Mouse (Mus musculus) heart, embryonic 10.5 days (tissue): ENCODE measurements around the gene Phlpp1. TPM values are rescaled to one million over a fixed set of nuclear protein-coding genes. Genes with fewer than 3 reads are reported as not detected.

Source experiments
- DNase-seq: peaks from one replicate; pipeline ENCODE4 v3.0.0-alpha.2; 2017; ENCODE audit warnings: low spot score
- H3K27ac ChIP-seq: fragments of 300-500 bp; sonication (generic); 2 replicates; pipeline ENCODE4 v1.5.1; 2016; ENCODE audit warnings: mild to moderate bottlenecking
- H3K27me3 ChIP-seq: fragments of 300-500 bp; sonication (generic); 2 replicates; pipeline ENCODE4 v1.6.1; 2016; ENCODE audit warnings: mild to moderate bottlenecking; ENCODE audit not compliant: poor library complexity, insufficient read depth, severe bottlenecking
- H3K36me3 ChIP-seq: fragments of 300-500 bp; sonication (generic); 2 replicates; pipeline ENCODE4 v1.6.1; 2016; ENCODE audit warnings: mild to moderate bottlenecking, moderate library complexity
- H3K4me1 ChIP-seq: fragments of 300-500 bp; sonication (generic); 2 replicates; pipeline ENCODE4 v1.6.1; 2016; ENCODE audit warnings: mild to moderate bottlenecking
- H3K4me3 ChIP-seq: fragments of 300-500 bp; sonication (generic); 2 replicates; pipeline ENCODE4 v1.5.1; 2016; ENCODE audit warnings: mild to moderate bottlenecking, moderate library complexity
- H3K9me3 ChIP-seq: fragments of 300-500 bp; sonication (generic); 2 replicates; pipeline ENCODE4 v1.6.1; 2016; ENCODE audit warnings: mild to moderate bottlenecking, moderate library complexity
- WGBS: fragments of 180-500 bp; shearing (Covaris S2); methylation state at CpG from one replicate; pipeline ENCODE4 v1.1.7; 2016; 5-methylcytosine and 5-hydroxymethylcytosine counted together
- polyA plus RNA-seq: library from polyadenylated mRNA; unstranded; fragments of >200 nt; fragmentation: Nextera tagmentation; extraction: Ambion mirVana; gene quantifications from 2 replicates; pipeline ENCODE4 v1.2.1, GENCODE M21; 2016

Phlpp1 gene
- polyA plus RNA-seq, 1 experiment from 2014 or later, result 4.2 TPM

GRCm38 (mm10) chr1:106152742-106153141 is 18.8 kb upstream of the Phlpp1 start:
- Histone ChIP-seq H3K9me3 (no peaks in the 10 kb centered on the region), H3K27ac (no peak overlapping the region), H3K4me1 (no peaks in the 10 kb centered on the region), H3K27me3 (no peaks in the 10 kb centered on the region), H3K4me3 (no peak overlapping the region), H3K36me3 (no peaks in the 10 kb centered on the region)
- DNase-seq, result no peak

DNA sequence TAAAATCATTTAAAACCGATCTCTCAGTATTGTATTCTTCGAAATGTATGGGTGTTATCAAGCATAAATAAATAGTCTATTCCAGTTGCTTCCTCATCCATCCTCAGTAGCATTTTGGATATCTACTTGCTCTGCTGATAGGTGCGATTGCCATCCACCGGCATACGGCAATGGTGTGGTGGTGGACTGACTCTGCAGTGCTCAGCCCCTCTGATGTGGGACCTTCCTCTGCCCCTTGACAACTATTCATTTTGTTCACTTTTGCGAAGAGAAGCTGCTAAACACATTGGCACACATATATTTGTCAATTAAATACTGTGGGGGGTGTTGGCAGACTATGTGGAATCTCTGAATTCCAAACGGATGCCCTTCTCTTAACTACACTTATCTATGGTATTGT is 17.0 kb upstream of the Phlpp1 start:
- Histone ChIP-seq H3K27me3 (no peaks in the 10 kb centered on the region), H3K9me3 (no peaks in the 10 kb centered on the region), H3K4me3 (no peak overlapping the region), H3K36me3 (no peaks in the 10 kb centered on the region), H3K27ac (no peak overlapping the region), H3K4me1 (no peaks in the 10 kb centered on the region)
- WGBS, result 82% methylated on average over 7 of the region's 7 CpGs
- DNase-seq, result no peak

GRCm38 (mm10) chr1:106155087-106155567 is 16.4 kb upstream of the Phlpp1 start:
- no peaks in the 10 kb centered on the region for H3K27me3 ChIP-seq
- DNase-seq, result no peak

DNA sequence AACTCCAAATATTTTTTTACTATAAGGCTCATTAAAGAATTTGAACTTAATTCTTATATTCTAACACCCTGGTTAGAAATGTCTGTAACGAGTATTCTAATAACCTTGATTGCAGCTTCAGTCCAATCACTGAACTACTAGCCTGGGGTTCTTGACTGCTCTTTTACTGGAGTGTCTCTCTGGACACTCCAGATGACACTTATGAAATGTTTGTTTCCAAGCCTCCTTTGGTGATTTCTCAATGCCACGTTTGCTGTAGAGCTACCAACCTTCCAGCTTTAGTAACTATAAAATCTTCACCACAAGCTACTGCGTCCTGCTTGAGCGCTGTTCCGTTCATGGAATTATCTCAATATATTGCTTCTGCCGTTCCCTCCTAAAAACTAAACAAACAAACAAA is 15.8 kb upstream of the Phlpp1 start:
- no peak overlapping the region for H3K27ac ChIP-seq
- H3K4me3 ChIP-seq, result no peak overlapping the region
- H3K36me3 ChIP-seq, result no peaks in the 10 kb centered on the region
- no peaks in the 10 kb centered on the region for H3K4me1 ChIP-seq
- WGBS, result 77% methylated on average over 6 of the region's 6 CpGs
- DNase-seq, result no peak
- H3K9me3 ChIP-seq, result no peaks in the 10 kb centered on the region
- H3K27me3 ChIP-seq, result no peaks in the 10 kb centered on the region

More at GRCm38 (mm10) chr1:106155087-106155567, 16.4 kb upstream of the Phlpp1 start:
- Histone ChIP-seq H3K27ac (no peak overlapping the region), H3K4me3 (no peak overlapping the region), H3K4me1 (no peaks in the 10 kb centered on the region), H3K9me3 (no peaks in the 10 kb centered on the region), H3K36me3 (no peaks in the 10 kb centered on the region)
- 47% methylated on average over 10 of the region's 10 CpGs for WGBS

GRCm38 (mm10) chr1:106157961-106158515 is 13.5 kb upstream of the Phlpp1 start:
- Histone ChIP-seq H3K4me3 (no peak overlapping the region), H3K27me3 (no peaks in the 10 kb centered on the region), H3K4me1 (no peaks in the 10 kb centered on the region), H3K36me3 (no peaks in the 10 kb centered on the region), H3K27ac (no peak overlapping the region), H3K9me3 (no peaks in the 10 kb centered on the region)
- 66% methylated on average over 4 of the region's 4 CpGs for WGBS
- no peak for DNase-seq

DNA sequence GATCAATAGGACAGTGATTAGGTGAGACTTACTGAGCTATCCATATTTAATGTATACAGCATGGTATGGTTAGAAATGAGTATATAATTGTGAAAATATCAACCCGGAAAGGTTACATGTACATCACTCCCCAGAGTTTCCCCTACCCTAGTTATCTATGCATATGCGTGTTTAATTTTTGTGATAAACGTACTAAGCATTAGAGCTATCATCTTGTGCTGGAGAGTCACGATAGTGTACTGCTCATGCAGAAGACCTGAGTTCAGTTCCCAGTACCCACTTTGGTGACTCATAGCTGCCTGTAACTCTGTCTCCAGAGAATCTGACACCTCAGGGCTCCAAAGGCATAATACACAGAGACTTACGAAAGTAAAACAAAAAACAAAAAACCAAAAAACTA is 11.9 kb upstream of the Phlpp1 start:
- H3K4me3 ChIP-seq, result no peak overlapping the region
- no peak overlapping the region for H3K27ac ChIP-seq
- 89% methylated on average over 5 of the region's 5 CpGs for WGBS
- H3K4me1 ChIP-seq, result no peaks in the 10 kb centered on the region
- no peaks in the 10 kb centered on the region for H3K27me3 ChIP-seq
- H3K9me3 ChIP-seq, result no peaks in the 10 kb centered on the region
- no peak for DNase-seq
- no peaks in the 10 kb centered on the region for H3K36me3 ChIP-seq

DNA sequence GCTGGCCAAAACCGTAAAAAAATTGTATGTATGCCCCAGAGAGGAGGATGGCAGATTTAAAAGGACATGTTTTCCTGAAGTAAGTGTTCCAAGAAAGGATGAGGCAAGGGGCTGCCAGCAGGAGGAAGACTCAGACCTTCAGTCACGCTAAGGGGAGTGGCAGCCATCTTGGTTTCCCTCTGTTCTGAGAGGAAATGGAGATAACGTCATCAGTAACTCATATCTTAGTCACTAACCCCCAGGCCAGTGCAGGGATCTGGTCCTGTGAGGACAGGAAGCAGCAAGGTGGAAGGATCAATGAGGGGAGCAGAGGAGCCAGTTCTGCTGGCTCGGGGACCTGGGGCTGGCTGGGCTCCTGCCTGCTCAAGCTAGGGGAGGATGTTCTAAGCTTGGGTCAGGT is 10.6 kb upstream of the Phlpp1 start:
- no peaks in the 10 kb centered on the region for H3K9me3 ChIP-seq
- WGBS, result 74% methylated on average over 4 of the region's 4 CpGs

GRCm38 (mm10) chr1:106162581-106162980 is 9.0 kb upstream of the Phlpp1 start:
- DNase-seq, result no peak
- Histone ChIP-seq H3K27me3 (no peaks in the 10 kb centered on the region), H3K36me3 (no peaks in the 10 kb centered on the region), H3K4me3 (no peak overlapping the region), H3K27ac (no peak overlapping the region), H3K4me1 (no peaks in the 10 kb centered on the region), H3K9me3 (no peaks in the 10 kb centered on the region)
- WGBS, result 75% methylated on average over 7 of the region's 7 CpGs

More for the DNA sequence above, 10.6 kb upstream of the Phlpp1 start:
- no peak overlapping the region for H3K4me3 ChIP-seq
- no peaks in the 10 kb centered on the region for H3K36me3 ChIP-seq
- H3K4me1 ChIP-seq, result no peaks in the 10 kb centered on the region
- H3K27ac ChIP-seq, result no peak overlapping the region
- no peaks in the 10 kb centered on the region for H3K27me3 ChIP-seq
- DNase-seq, result no peak

- Histone ChIP-seq H3K27me3 (no peaks in the 10 kb centered on the region), H3K9me3 (no peaks in the 10 kb centered on the region), H3K27ac (no peak overlapping the region), H3K36me3 (no peaks in the 10 kb centered on the region), H3K4me3 (no peak overlapping the region), H3K4me1 (no peaks in the 10 kb centered on the region)
- 62% methylated on average over 8 of the region's 8 CpGs for WGBS
- no peak for DNase-seq
Observed at GRCm38 (mm10) chr1:106163401-106163800, 8.2 kb upstream of the Phlpp1 start.

DNA sequence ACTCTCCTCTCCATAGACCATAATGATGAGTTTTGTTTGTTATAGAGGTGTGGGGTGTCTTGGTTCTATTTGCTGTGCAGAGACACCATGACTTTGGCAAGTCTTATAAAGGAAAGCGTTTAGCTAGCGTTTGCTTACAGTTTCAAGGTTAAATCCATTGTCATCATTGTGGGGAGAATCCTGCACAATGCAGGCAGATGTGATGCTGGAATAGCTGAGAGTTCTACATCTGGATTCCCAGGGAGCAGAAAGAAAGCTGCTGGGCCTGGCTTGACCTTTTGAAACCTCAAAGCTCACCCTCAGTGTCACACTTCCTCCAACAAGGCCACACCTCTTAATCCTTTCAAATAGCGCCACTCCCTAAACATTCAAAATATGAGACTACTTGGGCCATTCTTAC is 7.4 kb upstream of the Phlpp1 start:
- WGBS, result 89% methylated on average over 3 of the region's 3 CpGs
- no peaks in the 10 kb centered on the region for H3K27me3 ChIP-seq
- DNase-seq, result no peak

DNA sequence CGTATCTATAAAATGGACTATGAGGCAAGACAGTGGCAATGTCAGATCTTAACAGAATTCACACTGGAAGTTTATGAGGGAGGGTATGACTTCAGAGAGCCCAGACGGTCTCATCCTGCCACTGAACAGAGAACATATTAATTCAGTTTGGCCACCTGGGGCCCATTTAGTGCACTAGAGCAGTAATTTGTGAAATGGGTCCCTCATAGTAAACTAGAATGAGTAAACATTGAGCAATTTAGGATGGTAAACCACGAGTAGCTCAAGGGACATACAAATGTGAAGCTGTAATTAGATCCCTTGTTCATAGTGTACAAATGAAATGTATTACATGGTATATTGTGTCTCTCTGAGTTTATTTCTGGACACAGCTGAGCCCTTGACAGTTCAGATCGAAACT is 3.6 kb upstream of the Phlpp1 start:
- Histone ChIP-seq H3K27ac (no peak overlapping the region), H3K27me3 (no peaks in the 10 kb centered on the region), H3K9me3 (no peaks in the 10 kb centered on the region), H3K36me3 (no peaks in the 10 kb centered on the region), H3K4me1 (0 out of 2 replicates have a peak, but pooled peaks cover 4% of the 10 kb centered on the region), H3K4me3 (no peak overlapping the region)
- 74% methylated on average over 4 of the region's 4 CpGs for WGBS
- no peak for DNase-seq

More for the DNA sequence above, 7.4 kb upstream of the Phlpp1 start:
- Histone ChIP-seq H3K4me3 (no peak overlapping the region), H3K36me3 (no peaks in the 10 kb centered on the region), H3K9me3 (no peaks in the 10 kb centered on the region), H3K27ac (no peak overlapping the region), H3K4me1 (0 out of 2 replicates have a peak, but pooled peaks cover 4% of the 10 kb centered on the region)

GRCm38 (mm10) chr1:106168801-106169200 is 2.8 kb upstream of the Phlpp1 start:
- Histone ChIP-seq H3K27me3 (no peaks in the 10 kb centered on the region), H3K9me3 (no peaks in the 10 kb centered on the region), H3K4me1 (0 out of 2 replicates have a peak, but pooled peaks cover 7% of the 10 kb centered on the region), H3K4me3 (no peak overlapping the region), H3K36me3 (no peaks in the 10 kb centered on the region), H3K27ac (no peak overlapping the region)
- DNase-seq, result no peak
- 34% methylated on average over 3 of the region's 3 CpGs for WGBS

DNA sequence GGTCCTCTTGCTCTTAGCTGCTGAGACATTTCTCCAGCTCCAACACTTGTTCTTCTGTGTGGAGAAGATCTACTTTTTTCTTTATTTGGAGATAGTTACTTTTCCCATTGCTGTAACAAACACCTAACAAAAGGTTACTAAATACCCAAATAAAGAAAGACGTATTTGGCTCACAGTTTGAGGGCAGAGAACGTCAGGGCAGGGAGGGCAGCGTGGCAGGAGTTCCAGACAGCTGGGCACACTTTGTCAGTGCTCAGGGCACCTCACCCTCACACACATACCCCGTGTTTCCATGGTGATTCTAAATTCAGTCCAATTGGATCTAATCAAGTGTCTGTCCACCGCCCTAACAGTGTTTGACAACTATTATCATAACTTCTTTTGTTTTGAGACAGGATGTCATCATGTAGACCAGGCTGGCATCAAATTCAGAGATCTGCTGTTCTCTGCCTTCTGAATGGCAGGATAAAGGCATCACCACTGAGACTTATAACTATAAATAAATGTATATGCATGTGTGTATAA is 1.7 kb upstream of the Phlpp1 start:
- WGBS, result 78% methylated on average over 5 of the region's 5 CpGs

More for the DNA sequence above, 1.7 kb upstream of the Phlpp1 start:
- Histone ChIP-seq H3K4me3 (no peak overlapping the region), H3K36me3 (no peaks in the 10 kb centered on the region), H3K27ac (no peak overlapping the region), H3K4me1 (0 out of 2 replicates have a peak, but pooled peaks cover 7% of the 10 kb centered on the region), H3K27me3 (no peaks in the 10 kb centered on the region), H3K9me3 (no peaks in the 10 kb centered on the region)
- DNase-seq, result no peak
